Mouse (Mus musculus) C3H10T1/2 (cell line): ENCODE results near the gene Apoc3. TPM values are rescaled to one million over a fixed set of nuclear protein-coding genes. Genes with fewer than 3 reads are reported as not detected.

ENCODE experiments used
- polyA plus RNA-seq, 2 experiments: library from polyadenylated mRNA; unstranded; fragments of >200 nt; fragmentation: generic; extraction: Trizol; gene quantifications; one replicate each; pipeline ENCODE4 v1.2.1; 2012; ENCODE audit warnings: missing spikeins in 2 of 2

Gene Apoc3
- not detected for polyA plus RNA-seq

DNA sequence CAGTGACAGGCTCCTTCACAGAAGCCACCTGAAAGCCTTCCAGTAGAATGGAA, at the start of gene Apoc3:
Gene Apoc3 (minus strand): TSS at position 41 of the 53 bp plus-strand sequence.

GRCm38 (mm10) chr9:46282631-46283436, 47.4 kb upstream of the Apoc3 start, which contains the start of gene Bud13:
Gene Bud13, plus strand, starts transcription at chr9:46283008.

GRCm38 (mm10) chr9:46272677-46273454, 37.4 kb upstream of the Apoc3 start, which contains the start of gene Zpr1:
Gene Zpr1, plus strand, starts transcription at chr9:46273064.

DNA sequence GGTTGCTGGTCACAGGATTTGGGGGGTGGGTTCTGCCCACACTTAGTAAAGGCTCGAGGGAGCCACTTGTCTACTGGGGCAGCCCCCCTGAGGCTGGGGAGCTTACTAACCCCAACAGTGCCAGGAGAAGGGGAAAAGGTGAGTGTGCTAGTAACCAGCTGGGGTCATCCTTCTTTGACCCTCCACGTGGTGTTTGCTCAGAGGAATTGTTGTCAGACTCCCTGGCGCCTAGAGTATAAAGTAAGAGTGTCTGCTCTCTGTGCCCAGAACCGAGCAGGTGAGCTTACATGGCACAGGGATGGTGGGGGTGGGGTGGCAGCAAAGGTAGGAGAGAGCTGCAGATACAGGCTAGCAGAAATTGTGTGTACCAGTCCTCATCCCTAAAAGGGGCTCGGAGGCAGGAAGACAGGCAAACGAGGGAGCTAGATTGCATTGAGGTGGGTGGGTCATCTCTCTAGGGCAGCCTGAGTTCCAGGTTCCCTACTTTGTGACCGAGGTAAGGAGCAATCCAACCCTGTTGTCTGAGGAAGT, 33.0 kb upstream of the Apoc3 start, which contains the start of gene Apoa5:
Gene Apoa5 (plus strand): TSS at position 291 of the 531 bp plus-strand sequence.

DNA sequence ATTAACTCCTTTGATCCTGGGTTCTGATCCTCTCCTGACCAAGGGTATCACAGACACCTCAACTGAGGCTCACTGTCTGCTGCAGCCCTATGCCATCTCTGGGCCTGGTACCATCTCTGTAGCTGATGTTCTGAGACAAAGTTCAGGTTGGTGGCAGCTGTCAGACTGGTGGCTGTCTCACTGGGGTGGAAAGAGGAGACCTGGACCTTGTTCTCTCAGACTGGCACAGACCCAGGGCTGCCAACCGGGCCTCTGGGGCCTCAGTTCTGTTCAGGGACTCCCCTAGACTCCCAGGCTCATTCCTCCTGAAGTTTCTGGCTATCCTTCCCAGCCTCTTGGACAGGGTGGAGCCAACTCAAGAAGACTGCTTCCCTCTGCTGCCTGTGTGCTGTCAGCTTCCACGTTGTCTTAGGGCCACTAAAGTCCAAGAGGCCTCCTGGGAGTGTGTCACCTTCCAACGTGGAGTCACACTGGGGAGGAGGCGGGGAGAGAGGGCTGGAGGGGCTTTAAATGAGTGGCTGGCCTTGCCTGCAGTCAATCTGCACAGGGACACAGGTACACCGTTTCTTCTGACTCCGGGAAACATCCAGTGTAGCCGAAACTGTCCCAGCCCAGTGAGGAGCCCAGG, 5.2 kb upstream of the Apoc3 start, which contains the start of gene Apoa4:
Gene Apoa4 (plus strand): TSS at position 171 of the 628 bp plus-strand sequence.

DNA sequence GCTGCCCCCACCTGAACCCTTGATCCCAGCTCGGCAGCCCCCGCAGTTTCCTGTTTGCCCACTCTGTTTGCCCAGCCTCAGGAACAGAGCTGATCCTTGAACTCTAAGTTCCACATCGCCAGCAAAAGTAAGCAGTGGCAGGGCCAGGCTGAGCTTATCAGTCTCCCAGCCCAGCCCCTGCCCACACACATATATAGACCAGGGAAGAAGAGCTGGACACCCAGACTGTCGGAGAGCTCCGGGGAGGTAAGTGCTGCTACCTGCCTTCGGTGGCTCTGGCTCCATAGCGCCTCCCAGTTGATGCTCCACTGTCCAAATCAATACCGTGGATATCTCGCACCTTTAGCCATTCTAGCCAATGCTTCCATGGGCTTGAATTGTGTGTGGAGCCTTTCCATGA, 6.9 kb downstream of the Apoc3 start, which contains the start of gene Apoa1:
Gene Apoa1 (plus strand): TSS at position 90 of the 400 bp plus-strand sequence.

Other genes with a start within 250 kb of the Apoc3 start
- 10 to 100 TPM in 1 of 2 experiments, 1 to 10 TPM in 1; 8.9 to 38.0 TPM for gene Pafah1b2, start 222.9 kb downstream of the Apoc3 start, polyA plus RNA-seq
- gene Sik3, start 222.8 kb downstream of the Apoc3 start, polyA plus RNA-seq = 10 to 100 TPM; 25.2 to 28.0 TPM
- gene Apoa1, start 7.1 kb downstream of the Apoc3 start, polyA plus RNA-seq = under 1 TPM; 0.07 to 0.09 TPM
- not detected for gene Apoa4, start 5.1 kb upstream of the Apoc3 start, polyA plus RNA-seq
- gene Apoa5, start 33.0 kb upstream of the Apoc3 start, polyA plus RNA-seq = under 1 TPM in 1 of 2 experiments, not detected in 1; 0.02 TPM
- 10 to 100 TPM; 19.9 to 33.7 TPM for gene Zpr1, start 37.4 kb upstream of the Apoc3 start, polyA plus RNA-seq
- gene Bud13, start 47.4 kb upstream of the Apoc3 start, polyA plus RNA-seq = 10 to 100 TPM; 11.4 to 11.9 TPM
- gene 4931429L15Rik, start 84.3 kb upstream of the Apoc3 start, polyA plus RNA-seq = not detected